Mouse (Mus musculus) ovary, postnatal 36 days (tissue): ENCODE measurements around the gene Ttc21b.
"Not testable (repeated sequence)": the region's sequence is repeated elsewhere in the genome, so short reads cannot be mapped to it uniquely, and the experiment has no call there.

Source experiments
- DNase-seq: peaks from one replicate; pipeline ENCODE4 v3.0.0; 2022; ENCODE audit warnings: low spot score, mixed read lengths

Gene Ttc21b

GRCm38 (mm10) chr2:66256220-66257131 lies at the start of gene Ttc21b:
Gene Ttc21b, minus strand, starts transcription at chr2:66256617.
- peak; percentile 96 for DNase-seq

- DNase-seq: no peak
These were observed 16.1 kb upstream of the Ttc21b start for GRCm38 (mm10) chr2:66272551-66272950.

GRCm38 (mm10) chr2:66244013-66244412 lies 12.4 kb downstream of the Ttc21b start:
- DNase-seq: no peak

DNA sequence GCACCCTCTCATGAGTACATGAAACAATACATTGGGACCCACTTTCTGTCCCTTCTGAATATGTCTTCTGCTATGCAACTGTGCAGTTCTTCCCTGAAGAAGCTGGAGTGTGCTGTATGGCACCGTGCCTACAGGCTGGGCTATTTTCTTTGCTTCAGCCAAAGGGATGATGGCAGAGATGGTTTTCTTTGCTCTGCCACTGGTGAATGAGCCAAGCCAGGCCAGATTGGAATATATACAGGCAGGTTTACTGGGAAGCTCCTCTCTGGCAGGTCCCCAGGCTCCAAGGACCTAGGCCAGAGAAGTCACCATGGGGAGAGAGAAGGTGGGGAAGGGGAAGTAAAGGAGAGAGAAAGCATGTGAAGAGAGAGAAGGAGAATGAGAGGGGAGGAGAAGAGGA lies 16.1 kb downstream of the Ttc21b start:
- no peak for DNase-seq

- DNase-seq: no peak
These were observed 17.5 kb downstream of the Ttc21b start for GRCm38 (mm10) chr2:66238886-66239285.

GRCm38 (mm10) chr2:66220954-66221353 lies 35.5 kb downstream of the Ttc21b start:
- no peak for DNase-seq

GRCm38 (mm10) chr2:66209875-66210274 lies 46.5 kb downstream of the Ttc21b start:
- DNase-seq: no peak

- no peak for DNase-seq
These were observed 47.1 kb downstream of the Ttc21b start for GRCm38 (mm10) chr2:66209353-66209752.

DNA sequence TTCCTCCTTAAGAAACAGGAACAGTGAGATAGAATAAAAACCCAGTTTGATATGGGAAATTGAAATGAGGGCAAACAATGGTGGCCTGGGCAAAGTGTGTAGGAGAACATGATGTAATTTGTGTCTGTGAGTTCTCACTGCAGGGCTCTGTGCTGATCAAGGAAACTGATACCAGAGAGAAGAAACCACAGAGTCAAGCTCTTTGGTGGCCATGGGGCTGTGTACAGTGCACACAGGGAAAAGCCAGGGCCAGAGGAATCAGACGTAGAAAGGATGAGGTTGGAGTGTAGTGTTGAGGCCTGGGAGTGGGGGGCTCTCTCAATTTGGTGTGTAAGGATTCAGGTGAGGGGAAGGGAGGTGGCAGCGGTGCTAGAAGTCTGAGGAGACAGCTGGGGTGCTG lies 49.6 kb downstream of the Ttc21b start:
- DNase-seq: no peak

GRCm38 (mm10) chr2:66204218-66204617 lies 52.2 kb downstream of the Ttc21b start:
- no peak for DNase-seq

GRCm38 (mm10) chr2:66200195-66200594 lies 56.2 kb downstream of the Ttc21b start:
- no peak for DNase-seq

DNA sequence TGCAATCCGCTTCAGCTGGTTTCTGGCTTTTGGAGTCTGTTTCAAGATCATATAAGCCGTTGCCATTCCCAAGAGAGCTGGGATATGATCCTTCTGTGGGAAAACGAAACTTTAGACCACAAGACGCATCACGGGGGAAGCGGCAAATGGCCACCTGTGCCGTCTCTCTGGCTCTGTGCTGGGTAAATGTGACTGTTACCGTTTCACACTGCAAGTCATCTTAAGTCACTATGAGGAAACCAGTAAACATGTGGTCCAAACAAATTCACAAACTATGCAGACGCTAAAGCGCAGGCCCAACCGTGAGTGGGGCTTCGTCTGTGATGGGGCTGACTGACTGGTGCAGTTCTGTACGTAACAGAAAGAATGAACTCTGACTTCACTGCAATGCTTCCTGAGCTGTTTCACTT lies 64.7 kb downstream of the Ttc21b start:
- DNase-seq: no peak

- DNase-seq: no peak
These were observed 66.3 kb downstream of the Ttc21b start for GRCm38 (mm10) chr2:66190157-66190556.

DNA sequence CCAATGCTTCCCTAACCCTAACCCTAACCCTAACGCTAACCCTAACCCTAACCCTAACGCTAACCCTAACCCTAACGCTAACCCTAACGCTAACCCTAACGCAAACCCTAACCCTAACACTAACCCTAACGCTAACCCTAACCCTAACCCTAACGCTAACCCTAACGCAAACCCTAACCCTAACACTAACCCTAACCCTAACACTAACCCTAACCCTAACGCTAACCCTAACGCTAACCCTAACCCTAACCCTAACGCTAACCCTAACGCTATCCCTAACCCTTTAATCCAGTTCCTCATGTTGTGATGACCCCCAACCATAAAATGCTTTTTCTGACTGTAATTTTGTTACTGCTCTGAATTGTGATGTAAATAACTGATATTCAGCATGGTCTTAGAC lies 67.2 kb downstream of the Ttc21b start:
- DNase-seq: not testable (repeated sequence)

GRCm38 (mm10) chr2:66187520-66187919 lies 68.9 kb downstream of the Ttc21b start:
- DNase-seq: no peak

DNA sequence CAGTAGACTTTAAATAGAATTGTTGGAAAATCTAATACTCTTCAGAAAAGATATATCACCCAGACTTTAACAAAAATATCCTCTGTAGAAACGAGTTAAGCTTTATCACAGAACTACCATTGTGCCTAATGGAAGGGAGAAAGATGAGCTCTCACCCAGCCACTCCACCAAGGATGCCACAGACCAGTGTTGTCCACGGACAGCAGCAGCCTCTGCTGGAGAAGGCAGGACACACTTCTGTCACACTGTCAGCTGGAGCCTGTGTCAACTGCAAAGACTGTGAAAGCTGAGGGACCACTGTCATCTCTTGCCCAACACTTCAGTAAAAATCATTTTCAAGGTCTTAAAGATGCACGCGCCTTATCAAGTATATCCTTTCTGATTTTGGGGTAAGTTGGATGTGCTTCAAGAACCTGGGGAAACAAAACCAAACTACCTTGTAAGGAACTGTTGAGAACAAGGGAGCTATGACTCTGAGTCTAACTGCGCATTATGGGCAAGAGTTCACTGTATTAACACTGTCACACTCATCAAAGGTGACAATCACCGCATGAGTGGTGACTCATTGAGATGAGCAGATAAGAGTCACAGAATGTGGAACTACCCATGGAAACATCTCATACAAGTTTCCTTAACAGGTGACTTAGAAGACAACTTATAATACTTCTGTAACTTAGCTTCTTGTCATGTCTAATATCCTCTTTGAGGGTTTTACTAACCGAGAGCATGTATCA lies 71.8 kb downstream of the Ttc21b start:
- no peak for DNase-seq

GRCm38 (mm10) chr2:66180293-66180692 lies 76.1 kb downstream of the Ttc21b start:
- DNase-seq: peak; percentile 50

DNA sequence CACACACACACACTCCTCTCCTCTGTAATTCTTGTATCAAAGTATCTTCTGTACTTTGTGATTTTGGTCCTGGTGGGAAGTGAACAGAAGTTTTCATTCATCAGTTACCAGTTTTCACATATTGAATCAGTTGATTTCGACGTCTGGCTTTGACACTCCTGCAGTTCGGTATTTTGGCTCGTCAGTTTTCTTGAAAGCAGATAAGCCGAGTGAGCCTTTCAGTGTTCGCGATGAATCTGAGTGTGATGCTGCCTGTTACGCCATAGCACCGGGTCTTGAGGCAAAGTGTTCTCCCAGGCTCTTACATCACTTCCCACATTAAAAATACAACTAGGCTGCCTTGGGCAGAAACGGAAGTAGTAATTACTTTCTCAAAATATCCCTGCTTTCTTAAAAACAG lies 76.6 kb downstream of the Ttc21b start:
- DNase-seq: no peak

- no peak for DNase-seq
These were observed 77.6 kb downstream of the Ttc21b start for GRCm38 (mm10) chr2:66178848-66179215.

DNA sequence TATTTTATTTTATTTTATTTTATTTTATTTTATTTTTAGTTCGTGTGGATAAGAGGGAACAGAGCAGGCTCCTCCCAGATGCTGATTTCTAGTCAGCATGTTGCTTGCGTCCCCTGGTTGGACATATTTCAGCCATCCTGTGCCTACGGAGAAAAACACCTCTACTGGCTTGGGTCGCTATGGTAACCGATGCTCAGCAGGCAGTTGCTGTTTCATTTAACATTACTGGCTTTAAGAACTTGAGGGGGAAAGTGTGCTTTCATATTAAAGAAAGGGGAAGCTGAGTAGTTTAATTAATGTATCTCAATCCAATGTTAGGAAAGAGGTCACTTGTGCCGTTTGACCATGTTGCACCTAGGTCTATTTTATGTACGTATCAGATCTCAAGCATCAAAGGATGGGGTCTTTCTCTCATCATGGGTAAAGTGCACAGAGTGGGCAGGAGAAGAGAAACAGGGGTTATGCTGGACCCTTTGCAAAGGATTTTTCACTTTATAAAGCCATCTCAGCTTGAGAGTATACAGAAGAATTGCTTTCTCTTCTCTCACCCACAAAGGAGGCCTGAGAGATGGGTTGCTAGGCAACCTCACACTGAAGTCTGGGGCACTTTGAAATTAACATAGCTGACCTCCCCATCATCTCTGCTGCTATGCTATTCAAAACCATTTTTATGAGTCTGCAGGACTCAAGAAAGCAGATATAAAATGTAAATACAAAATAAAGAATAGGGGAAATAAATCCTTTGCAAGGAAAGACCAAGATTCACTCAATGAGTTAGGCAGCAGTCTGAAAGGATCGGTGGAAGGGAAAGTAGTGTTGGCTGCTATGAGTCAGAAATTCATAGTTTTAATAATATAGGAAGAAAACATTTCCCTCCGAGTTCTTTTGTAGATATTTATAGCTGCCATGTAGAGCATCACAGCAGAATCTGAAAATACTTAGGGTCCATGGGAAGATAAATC lies 78.2 kb downstream of the Ttc21b start:
- no peak for DNase-seq

- no peak for DNase-seq
These were observed 79.4 kb downstream of the Ttc21b start for GRCm38 (mm10) chr2:66177017-66177416.

DNA sequence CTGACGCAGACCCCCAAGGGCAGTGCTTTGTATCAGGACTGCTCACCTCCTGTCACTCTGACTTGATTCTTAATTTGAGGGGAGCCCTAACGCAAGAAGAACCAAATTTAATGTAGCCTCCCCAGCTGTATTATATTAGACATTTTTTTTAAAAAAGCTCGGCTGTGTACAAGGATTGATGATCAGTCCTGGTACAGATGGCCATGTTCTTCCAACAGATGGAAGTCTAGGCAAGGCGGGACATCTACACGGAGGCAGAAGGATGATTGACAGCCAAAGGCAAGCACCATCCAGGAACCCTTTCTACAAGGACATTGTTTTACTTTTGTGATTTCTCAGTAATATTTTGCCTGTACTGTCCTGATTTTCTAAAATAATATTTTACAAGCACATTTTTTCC lies 83.3 kb downstream of the Ttc21b start:
- no peak for DNase-seq
